Mouse (Mus musculus) left cerebral cortex, adult 9 months (tissue): ENCODE measurements around the gene Rapgef2.
A peak's percentile ranks its signal among the peaks of the same experiment; 100 is the strongest.

Source experiments
- DNase-seq, 2 experiments: peaks; one replicate each; pipeline ENCODE4 v3.0.0; 2022; ENCODE audit warnings: low spot score in 2 of 2

Gene Rapgef2

GRCm38 (mm10) chr3:79286376-79287107, at the start of gene Rapgef2:
TSS of gene Rapgef2 (minus strand) at chr3:79286517.
- DNase-seq: peak in 1 of 2 experiments; percentile 48

GRCm38 (mm10) chr3:79333643-79334200, 47.4 kb upstream of the Rapgef2 start:
- DNase-seq: no peak

- no peak for DNase-seq
Measured at GRCm38 (mm10) chr3:79333051-79333450, 46.7 kb upstream of the Rapgef2 start.

GRCm38 (mm10) chr3:79329691-79330315, 43.5 kb upstream of the Rapgef2 start:
- no peak for DNase-seq

GRCm38 (mm10) chr3:79324697-79325526, 38.6 kb upstream of the Rapgef2 start:
- DNase-seq: no peak

GRCm38 (mm10) chr3:79314006-79314698, 27.8 kb upstream of the Rapgef2 start:
- DNase-seq: peak; percentile 82 to 90

- DNase-seq: no peak
Measured at GRCm38 (mm10) chr3:79311895-79312294, 25.6 kb upstream of the Rapgef2 start.

- DNase-seq: no peak
Measured at GRCm38 (mm10) chr3:79310184-79310583, 23.9 kb upstream of the Rapgef2 start.

- no peak for DNase-seq
Measured at GRCm38 (mm10) chr3:79308605-79309004, 22.3 kb upstream of the Rapgef2 start.

GRCm38 (mm10) chr3:79299401-79299800, 13.1 kb upstream of the Rapgef2 start:
- no peak for DNase-seq

- no peak for DNase-seq
Measured at GRCm38 (mm10) chr3:79297281-79297680, 11.0 kb upstream of the Rapgef2 start.

- DNase-seq: no peak
Measured at GRCm38 (mm10) chr3:79296586-79296985, 10.3 kb upstream of the Rapgef2 start.

- no peak for DNase-seq
Measured at GRCm38 (mm10) chr3:79296049-79296448, 9.7 kb upstream of the Rapgef2 start.

- no peak for DNase-seq
Measured at GRCm38 (mm10) chr3:79294701-79295100, 8.4 kb upstream of the Rapgef2 start.

- DNase-seq: no peak
Measured at GRCm38 (mm10) chr3:79293023-79293422, 6.7 kb upstream of the Rapgef2 start.

GRCm38 (mm10) chr3:79289050-79289449, 2.7 kb upstream of the Rapgef2 start:
- peak in 1 of 2 experiments; percentile 62 for DNase-seq

- DNase-seq: peak in 1 of 2 experiments; percentile 30
Measured at GRCm38 (mm10) chr3:79287699-79288458, 1.6 kb upstream of the Rapgef2 start.

- peak; percentile 89 to 95 for DNase-seq
Measured at GRCm38 (mm10) chr3:79287108-79287576, 825 bp upstream of the Rapgef2 start.

GRCm38 (mm10) chr3:79286031-79286375, 314 bp downstream of the Rapgef2 start:
- DNase-seq: peak in 1 of 2 experiments; percentile 29

- DNase-seq: peak in 1 of 2 experiments; percentile 23
Measured at GRCm38 (mm10) chr3:79285097-79285675, 1.1 kb downstream of the Rapgef2 start.
